Mouse (Mus musculus) forebrain, postnatal 0 days (tissue): Measurements from ENCODE around the gene Idh2. TPM values are rescaled to one million over a fixed set of nuclear protein-coding genes. Genes with fewer than 3 reads are reported as not detected.
"Not testable (repeated sequence)": the region's sequence is repeated elsewhere in the genome, so short reads cannot be mapped to it uniquely, and the experiment has no call there.

Source experiments
- ATAC-seq: fragments of 200-750 bp; cut with Nextera tagmentation; 2 replicates; pipeline ENCODE4 v1.8.0; 2017; ENCODE audit warnings: mild to moderate bottlenecking, moderate library complexity
- DNase-seq: peaks from one replicate; pipeline ENCODE4 v3.0.0-alpha.2; 2015
- H3K27ac ChIP-seq: fragments of 300-500 bp; sonication (generic); 2 replicates; pipeline ENCODE4 v1.5.1; 2014; ENCODE audit warnings: low read depth, mild to moderate bottlenecking, antibody characterized with exemption, low read length, moderate library complexity, mixed read lengths
- H3K27me3 ChIP-seq: fragments of 300-500 bp; sonication (generic); 2 replicates; pipeline ENCODE4 v1.6.1; 2014; ENCODE audit warnings: mild to moderate bottlenecking, low read length, mixed read lengths; ENCODE audit not compliant: insufficient read depth
- H3K36me3 ChIP-seq: fragments of 300-500 bp; sonication (generic); 2 replicates; pipeline ENCODE4 v1.6.1; 2014; ENCODE audit warnings: mild to moderate bottlenecking, moderate library complexity; ENCODE audit not compliant: insufficient read depth
- H3K4me1 ChIP-seq: fragments of 300-500 bp; sonication (generic); 2 replicates; pipeline ENCODE4 v1.6.1; 2014; ENCODE audit warnings: antibody characterized with exemption; ENCODE audit not compliant: insufficient read depth
- H3K4me2 ChIP-seq: fragments of 300-500 bp; sonication (generic); 2 replicates; pipeline ENCODE4 v1.6.1; 2014; ENCODE audit warnings: low read depth, mild to moderate bottlenecking, moderate library complexity
- H3K4me3 ChIP-seq: fragments of 300-500 bp; sonication (generic); 2 replicates; pipeline ENCODE4 v1.5.1; 2014; ENCODE audit warnings: low read depth, low read length, mixed read lengths
- H3K9ac ChIP-seq: fragments of 300-500 bp; sonication (generic); 2 replicates; pipeline ENCODE4 v1.6.1; 2014; ENCODE audit warnings: mild to moderate bottlenecking
- H3K9me3 ChIP-seq: fragments of 300-500 bp; sonication (generic); 2 replicates; pipeline ENCODE4 v1.6.1; 2016; ENCODE audit warnings: low read length
- CTCF ChIP-seq: sonication (generic); IDR thresholded peaks from 2 replicates; pipeline ENCODE4 v1.5.1; 2016; ENCODE audit warnings: antibody characterized with exemption, control low read depth, low read depth
- WGBS: fragments of 180-500 bp; shearing (Covaris S2); extraction: QIAGEN DNeasy Blood & Tissue Kit; methylation state at CpG from one replicate; pipeline ENCODE4 v1.1.7; 2014; 5-methylcytosine and 5-hydroxymethylcytosine counted together
- polyA plus RNA-seq: library from polyadenylated mRNA; unstranded; fragments of >200 nt; fragmentation: Nextera tagmentation; extraction: Ambion mirVana; gene quantifications from 2 replicates; pipeline ENCODE4 v1.2.1, GENCODE M21; 2015
- total RNA-seq: library from RNA; depleted of rRNA; stranded (reverse); fragments of >200 nt; gene quantifications from 2 replicates; pipeline ENCODE4 v1.2.3, GENCODE M21; 2014

The Idh2 gene
- total and polyA plus RNA-seq, 2 experiments from 2014 or later: 128 to 145 TPM

- no peak for TF ChIP-seq CTCF
- H3K36me3 ChIP-seq: no peaks in the 10 kb centered on the region
- H3K27me3 ChIP-seq: no peaks in the 10 kb centered on the region
- ATAC-seq: no peak
- H3K9me3 ChIP-seq: 0 out of 2 replicates have a peak, but pooled peaks cover 8% of the 10 kb centered on the region
- WGBS: 93% methylated on average over 1 of the region's 1 CpGs
- no peaks in the 10 kb centered on the region for H3K4me1 ChIP-seq
- no peak overlapping the region for H3K4me3 ChIP-seq
- 0 out of 2 replicates have a peak overlapping the region, but pooled peaks have one; percentile 54 for H3K27ac ChIP-seq
- no peak for DNase-seq
- H3K4me2 ChIP-seq: no peak overlapping the region
- H3K9ac ChIP-seq: no peak overlapping the region
Measured at GRCm38 (mm10) chr7:80135173-80135532, 20.0 kb upstream of the Idh2 start.

DNA sequence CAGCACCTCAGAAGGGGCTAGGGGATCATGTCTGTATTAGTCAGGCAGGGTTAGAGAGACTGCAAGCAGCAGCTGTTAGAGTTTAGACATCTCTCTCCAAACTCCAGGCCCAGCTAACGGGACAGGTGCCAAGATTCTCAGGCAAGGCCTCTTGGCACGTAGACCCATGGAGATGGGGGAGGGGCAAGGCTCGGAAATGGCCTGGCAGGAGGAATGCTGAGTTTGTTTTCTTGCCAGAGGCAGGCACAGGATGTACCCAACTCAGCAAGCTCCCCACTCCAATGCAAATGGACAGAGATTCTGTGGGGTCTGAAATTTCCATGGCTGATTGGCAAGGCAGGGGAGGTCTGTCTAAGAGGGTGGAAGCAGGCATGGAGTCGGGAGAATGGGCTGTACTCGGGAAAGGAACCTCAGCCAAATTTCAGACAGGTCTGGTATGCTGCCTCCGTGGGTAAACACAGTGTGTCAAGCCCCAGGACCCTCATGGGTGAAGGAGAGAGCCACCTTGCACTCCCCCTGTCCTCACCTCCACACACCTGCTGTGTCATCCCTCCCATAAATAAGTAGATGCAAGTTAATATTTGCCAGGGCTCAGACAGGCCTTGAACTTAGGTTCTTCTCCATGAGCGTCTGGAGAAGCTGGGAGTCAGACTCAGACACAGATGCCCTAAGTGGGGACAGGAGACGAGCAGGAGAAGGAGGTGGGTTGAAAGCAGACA, 19.4 kb upstream of the Idh2 start:
- 33% methylated on average over 8 of the region's 8 CpGs for WGBS
- ATAC-seq (peak; percentile 79), DNase-seq (peak; percentile 84)
- Histone ChIP-seq H3K36me3 (no peaks in the 10 kb centered on the region), H3K9ac (no peak overlapping the region), H3K4me2 (no peak overlapping the region), H3K4me3 (no peak overlapping the region), H3K27me3 (no peaks in the 10 kb centered on the region), H3K4me1 (no peaks in the 10 kb centered on the region), H3K9me3 (0 out of 2 replicates have a peak, but pooled peaks cover 8% of the 10 kb centered on the region), H3K27ac (0 out of 2 replicates have a peak overlapping the region, but pooled peaks have one; percentile 54)
- TF ChIP-seq CTCF: no peak

DNA sequence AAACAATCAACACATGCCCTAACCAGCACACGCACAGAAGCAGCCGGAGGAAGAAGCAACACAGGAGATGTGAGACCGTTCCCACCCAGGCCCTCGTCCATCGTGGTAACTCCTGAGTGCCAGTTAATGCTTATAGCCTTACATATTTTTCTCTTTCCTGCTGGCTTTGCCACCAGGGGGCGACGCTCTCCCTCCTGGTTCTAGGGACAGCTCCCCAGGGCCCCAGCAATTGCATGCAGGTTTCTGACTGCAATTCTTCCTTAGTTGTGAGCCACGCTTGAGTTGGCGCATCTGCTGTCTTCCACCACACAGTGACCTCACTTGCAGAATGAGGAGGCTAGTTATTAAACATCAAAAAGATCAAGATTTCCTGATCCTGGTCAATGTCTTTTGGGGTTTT, 17.3 kb upstream of the Idh2 start:
- Histone ChIP-seq H3K27ac (no peak overlapping the region), H3K36me3 (no peaks in the 10 kb centered on the region), H3K4me3 (no peak overlapping the region), H3K4me1 (no peaks in the 10 kb centered on the region), H3K4me2 (no peak overlapping the region), H3K9ac (no peak overlapping the region), H3K9me3 (0 out of 2 replicates have a peak, but pooled peaks cover 8% of the 10 kb centered on the region), H3K27me3 (no peaks in the 10 kb centered on the region)
- DNase-seq (peak; percentile 63), ATAC-seq (peak; percentile 34; the same call in 1 of the 2 replicates)
- TF ChIP-seq CTCF: peak; percentile 68
- WGBS: 55% methylated on average over 9 of the region's 9 CpGs

DNA sequence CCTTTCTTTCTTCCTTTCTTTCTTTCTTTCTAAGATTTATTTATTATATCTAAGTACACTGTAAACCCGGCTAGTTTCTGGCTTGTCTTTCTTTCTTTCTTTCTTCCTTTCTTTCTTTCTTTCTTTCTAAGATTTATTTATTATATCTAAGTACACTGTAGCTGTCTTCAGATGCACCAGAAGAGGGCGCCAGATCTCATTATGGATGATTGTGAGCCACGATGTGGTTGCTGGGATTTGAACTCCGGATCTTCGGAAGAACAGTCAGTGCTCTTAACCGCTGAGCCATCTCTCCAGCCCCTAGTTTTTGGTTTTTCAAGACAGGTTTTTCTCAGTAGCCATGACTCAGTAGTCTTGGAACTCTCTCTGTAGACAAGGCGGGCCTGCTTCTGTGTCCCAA, 16.1 kb upstream of the Idh2 start:
- 72% methylated on average over 7 of the region's 7 CpGs for WGBS
- TF ChIP-seq CTCF: peak; percentile 30; the same call in 1 of the 2 replicates
- ATAC-seq, H3K4me2 ChIP-seq, H3K4me3 ChIP-seq, H3K9ac ChIP-seq, DNase-seq, H3K27ac ChIP-seq, H3K27me3 ChIP-seq, H3K4me1 ChIP-seq, H3K9me3 ChIP-seq, H3K36me3 ChIP-seq: not testable (repeated sequence)

DNA sequence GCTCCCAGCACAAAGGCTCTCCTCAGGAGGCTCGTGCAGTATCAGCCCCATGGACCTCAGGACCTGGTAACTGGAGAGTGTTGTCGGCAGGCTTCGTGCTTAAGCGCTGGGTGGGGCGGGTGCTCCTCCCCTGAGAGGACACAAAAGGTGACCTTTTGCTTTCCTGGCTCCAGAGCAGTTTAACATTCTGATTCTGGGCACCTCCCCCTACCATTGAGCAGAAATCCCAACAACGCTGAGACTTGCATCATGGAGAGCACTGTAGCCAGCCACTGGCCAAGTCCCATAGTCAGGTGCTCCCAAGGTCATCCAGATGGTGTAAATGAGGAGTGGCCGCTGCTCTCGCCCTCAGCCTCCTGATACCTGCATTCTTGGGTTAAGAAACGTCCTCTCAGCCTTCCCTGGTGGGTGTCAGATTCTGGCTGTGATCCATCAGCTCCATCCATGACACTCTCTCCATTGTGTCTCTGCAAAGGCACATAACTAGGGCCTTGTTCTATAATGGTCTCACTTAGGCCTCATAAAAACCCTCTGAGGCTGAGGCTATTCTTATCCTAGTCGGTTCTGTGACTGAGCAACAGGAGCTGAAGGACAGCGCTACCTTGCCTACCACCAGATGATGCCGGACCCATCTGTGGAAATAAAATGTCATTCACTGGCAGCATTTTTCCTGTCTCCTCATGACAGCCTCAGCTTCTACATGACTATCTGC, 15.3 kb upstream of the Idh2 start:
- Histone ChIP-seq H3K27ac (no peak overlapping the region), H3K4me3 (no peak overlapping the region), H3K4me2 (no peak overlapping the region), H3K9ac (no peak overlapping the region), H3K27me3 (no peaks in the 10 kb centered on the region), H3K36me3 (no peaks in the 10 kb centered on the region), H3K4me1 (no peaks in the 10 kb centered on the region), H3K9me3 (no peaks in the 10 kb centered on the region)
- DNase-seq (no peak), ATAC-seq (no peak)
- WGBS: 43% methylated on average over 12 of the region's 12 CpGs
- no peak for TF ChIP-seq CTCF

DNA sequence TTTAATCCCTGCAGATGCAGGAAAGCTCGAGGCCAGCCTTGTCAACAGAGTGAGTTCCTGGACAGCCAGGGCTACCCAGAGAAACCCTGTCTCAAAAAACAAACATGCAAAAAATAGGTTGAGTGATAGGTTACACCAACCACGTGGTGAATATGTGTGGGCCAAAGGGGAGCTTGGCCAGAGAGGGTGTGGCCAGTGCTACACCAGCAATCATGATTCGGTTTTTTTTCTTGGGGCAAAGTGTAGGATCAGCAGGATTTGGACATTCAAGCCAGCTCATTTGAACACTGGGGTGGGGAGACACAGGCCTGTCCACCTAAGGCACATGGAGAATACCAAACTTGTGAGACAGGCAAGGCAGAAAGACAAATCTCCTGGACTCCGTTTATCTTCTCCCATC, 14.1 kb upstream of the Idh2 start:
- no peak for ATAC-seq

GRCm38 (mm10) chr7:80123672-80124071, 8.5 kb upstream of the Idh2 start:
- Histone ChIP-seq H3K9me3 (no peaks in the 10 kb centered on the region), H3K27me3 (no peaks in the 10 kb centered on the region), H3K27ac (no peak overlapping the region), H3K4me2 (no peak overlapping the region), H3K9ac (no peak overlapping the region), H3K36me3 (no peaks in the 10 kb centered on the region), H3K4me3 (no peak overlapping the region), H3K4me1 (no peaks in the 10 kb centered on the region)
- 90% methylated on average over 2 of the region's 2 CpGs for WGBS
- ATAC-seq (no peak), DNase-seq (no peak)
- TF ChIP-seq CTCF: no peak

More for the DNA sequence above, 14.1 kb upstream of the Idh2 start:
- H3K4me1 ChIP-seq: no peaks in the 10 kb centered on the region
- H3K27ac ChIP-seq: no peak overlapping the region
- no peak overlapping the region for H3K4me3 ChIP-seq
- no peak overlapping the region for H3K9ac ChIP-seq
- no peak for DNase-seq
- no peaks in the 10 kb centered on the region for H3K9me3 ChIP-seq
- no peak for TF ChIP-seq CTCF
- WGBS: 65% methylated on average over 4 of the region's 4 CpGs
- H3K4me2 ChIP-seq: no peak overlapping the region
- no peaks in the 10 kb centered on the region for H3K36me3 ChIP-seq
- no peaks in the 10 kb centered on the region for H3K27me3 ChIP-seq
